In genomic region chrX:103744171-103745039, GRCm38 (mm10) we compare ENCODE assay signal across 9 mouse cellular contexts.
DNase-seq lines count a peak whose midpoint lies in the region; ATAC-seq lines count a peak whose summit lies in the region.
"Had no signal": no experiment of that assay in that cellular context is flagged by ENCODE, and none has a peak within 500 bp of the region (broad histone marks: within the 10 kb centered on the region; RNA-seq: fewer than 3 reads in every experiment).

No protein-coding gene starts in this region.

- DNase-seq in embryonic facial prominence, embryonic 14.5 days (ENCODE audit: low spot score), result peak; percentile 79
- DNase-seq in hindbrain, embryonic 14.5 days (ENCODE audit: low spot score), result peak; percentile 79
- peak; percentile 61 for DNase-seq in limb, embryonic 11.5 days (ENCODE audit: low spot score)
- DNase-seq in right cerebral cortex, adult 2 months (ENCODE audit: low spot score in 2 of 2), result peak; percentile 46 to 72
- no peak for DNase-seq in adrenal gland, postnatal 36 days
- no peak for DNase-seq in spleen, postnatal 10 days (ENCODE audit: low spot score in 2 of 2)
- DNase-seq: gastrocnemius, postnatal 25 days had no signal

- ATAC-seq in embryonic facial prominence, embryonic 14.5 days (ENCODE audit: low read depth), result peak; percentile 86
- ATAC-seq in hindbrain, embryonic 14.5 days (ENCODE audit: low FRiP score), result peak; percentile 93
- ATAC-seq in limb, embryonic 11.5 days (ENCODE audit: insufficient number of reproducible peaks, low FRiP score, low TSS enrichment, low read depth), result peak; percentile 81; the same call in 1 of the 2 replicates
- no peak for ATAC-seq in granulocyte monocyte progenitor cell, adult 5-6 weeks (replicated peaks; ENCODE audit: poor library complexity, severe bottlenecking)

- 36% methylated on average over 7 of the region's 7 CpGs for WGBS in embryonic facial prominence, embryonic 14.5 days
- 24% methylated on average over 7 of the region's 7 CpGs for WGBS in hindbrain, embryonic 14.5 days
- 44% methylated on average over 7 of the region's 7 CpGs for WGBS in limb, embryonic 11.5 days

- no peak overlapping the region for H3K27ac ChIP-seq in embryonic facial prominence, embryonic 14.5 days (replicated peaks; ENCODE audit: low read depth, low read length)
- peak overlapping the region; percentile 82 for H3K27ac ChIP-seq in hindbrain, embryonic 14.5 days
- no peak overlapping the region; the same call in 1 of the 2 replicates for H3K27ac ChIP-seq in limb, embryonic 11.5 days (replicated peaks; ENCODE audit: low read depth, low read length)
- H3K27ac ChIP-seq: macrophage had no signal

- H3K4me3 ChIP-seq in embryonic facial prominence, embryonic 14.5 days (ENCODE audit: low read depth, low read length), result no peak overlapping the region
- no peak overlapping the region for H3K4me3 ChIP-seq in hindbrain, embryonic 14.5 days (replicated peaks; ENCODE audit: low read length)
- H3K4me3 ChIP-seq in limb, embryonic 11.5 days (ENCODE audit: low read depth, low read length), result no peak overlapping the region

- H3K4me2 ChIP-seq in embryonic facial prominence, embryonic 14.5 days (ENCODE audit: low read depth, low read length), result no peak overlapping the region
- H3K4me2 ChIP-seq in hindbrain, embryonic 14.5 days (replicated peaks), result peak overlapping the region; percentile 25; the same call in 1 of the 2 replicates
- no peak overlapping the region for H3K4me2 ChIP-seq in limb, embryonic 11.5 days (ENCODE audit: low read depth, severe bottlenecking)

- H3K4me1 ChIP-seq in embryonic facial prominence, embryonic 14.5 days (ENCODE audit: control insufficient read depth, insufficient read depth, low read length), result peaks cover 6% of the 10 kb centered on the region; the same call in 1 of the 2 replicates
- peaks cover 14% of the 10 kb centered on the region for H3K4me1 ChIP-seq in hindbrain, embryonic 14.5 days (replicated peaks; ENCODE audit: control insufficient read depth, insufficient read depth, low read length)
- H3K4me1 ChIP-seq in limb, embryonic 11.5 days (ENCODE audit: control insufficient read depth, insufficient read depth, low read length), result peaks cover 7% of the 10 kb centered on the region; the same call in 1 of the 2 replicates

- no peaks in the 10 kb centered on the region for H3K9me3 ChIP-seq in embryonic facial prominence, embryonic 14.5 days (ENCODE audit: control insufficient read depth, low read length)
- H3K9me3 ChIP-seq in hindbrain, embryonic 14.5 days (ENCODE audit: control insufficient read depth, low read length), result no peaks in the 10 kb centered on the region
- H3K9me3 ChIP-seq in limb, embryonic 11.5 days (ENCODE audit: control insufficient read depth, low read length), result no peaks in the 10 kb centered on the region

- H3K36me3 ChIP-seq in embryonic facial prominence, embryonic 14.5 days (ENCODE audit: control insufficient read depth, insufficient read depth, low read length), result no peaks in the 10 kb centered on the region
- no peaks in the 10 kb centered on the region for H3K36me3 ChIP-seq in hindbrain, embryonic 14.5 days (replicated peaks; ENCODE audit: control insufficient read depth, insufficient read depth)
- no peaks in the 10 kb centered on the region for H3K36me3 ChIP-seq in limb, embryonic 11.5 days (ENCODE audit: control insufficient read depth, insufficient read depth, low read length)

- peaks cover 47% of the 10 kb centered on the region for H3K27me3 ChIP-seq in embryonic facial prominence, embryonic 14.5 days (replicated peaks; ENCODE audit: control insufficient read depth, insufficient read depth, low read length)
- H3K27me3 ChIP-seq in hindbrain, embryonic 14.5 days (ENCODE audit: control insufficient read depth, insufficient read depth, low read length), result peaks cover 73% of the 10 kb centered on the region
- H3K27me3 ChIP-seq in limb, embryonic 11.5 days (ENCODE audit: control insufficient read depth, insufficient read depth, low read length), result peaks cover 10% of the 10 kb centered on the region; the same call in 1 of the 2 replicates

- no peak overlapping the region for H3K9ac ChIP-seq in embryonic facial prominence, embryonic 14.5 days (ENCODE audit: low read depth, low read length)
- H3K9ac ChIP-seq in hindbrain, embryonic 14.5 days, result no peak overlapping the region
- no peak overlapping the region for H3K9ac ChIP-seq in limb, embryonic 11.5 days (ENCODE audit: low read length)

Comparison
In these comparisons a context has a peak if more than half of its experiments do, and no peak if none do; other contexts are left out.
1. DNase-seq: peak in embryonic facial prominence, embryonic 14.5 days (single experiment), hindbrain, embryonic 14.5 days (single experiment), limb, embryonic 11.5 days (single experiment) and right cerebral cortex, adult 2 months (2 of 2); none in adrenal gland, postnatal 36 days (0 of 2) and spleen, postnatal 10 days (0 of 2).